In the genomic region with DNA sequence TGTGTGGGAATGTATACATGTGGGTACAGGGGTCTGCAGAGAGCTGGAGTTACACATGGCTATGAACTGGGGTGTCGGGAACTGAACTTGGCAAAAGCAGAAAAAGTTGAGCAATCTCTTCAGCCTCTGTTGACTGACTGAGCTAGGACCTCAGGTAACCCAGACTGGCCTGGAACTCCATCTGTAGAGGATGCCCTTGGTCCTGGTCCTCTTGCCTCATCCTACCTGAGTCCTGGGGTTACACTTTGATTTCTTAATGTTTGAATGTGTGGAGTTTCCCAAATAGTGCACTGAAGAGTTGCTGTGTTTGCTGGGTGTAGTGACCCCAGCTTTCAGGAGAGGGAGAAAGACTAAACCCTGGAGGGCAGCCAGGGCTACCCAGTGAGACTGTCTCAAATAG, we compare ENCODE assay signal across 27 mouse cellular contexts. TPM values are rescaled to one million over a fixed set of nuclear protein-coding genes. Genes with fewer than 3 reads are reported as not detected.
DNase-seq lines count a peak whose midpoint lies in the region; ATAC-seq and TF ChIP-seq lines count a peak whose summit lies in the region.
"Had no signal": no experiment of that assay in that cellular context is flagged by ENCODE, and none has a peak within 500 bp of the region (broad histone marks: within the 10 kb centered on the region; RNA-seq: fewer than 3 reads in every experiment).

No protein-coding gene starts in this region.

- ATAC-seq in liver, embryonic 12.5 days, result no peak
- ATAC-seq in midbrain, embryonic 11.5 days (ENCODE audit: low FRiP score), result no peak
- ATAC-seq in midbrain, embryonic 13.5 days, result no peak
- ATAC-seq in liver, embryonic 16.5 days (ENCODE audit: low read depth), result peak; percentile 88
- ATAC-seq: forebrain, embryonic 15.5 days; hindbrain, postnatal 0 days had no signal

- no peak overlapping the region for H3K9ac ChIP-seq in liver, adult 2 months (ENCODE audit: low read depth, low read length)
- H3K9ac ChIP-seq in liver, embryonic 12.5 days, result no peak overlapping the region
- H3K9ac ChIP-seq in midbrain, embryonic 11.5 days (ENCODE audit: low read length), result no peak overlapping the region
- no peak overlapping the region for H3K9ac ChIP-seq in midbrain, embryonic 13.5 days (replicated peaks)
- no peak overlapping the region for H3K9ac ChIP-seq in liver, embryonic 16.5 days (ENCODE audit: low read depth, low read length)
- H3K9ac ChIP-seq: embryonic facial prominence, embryonic 13.5 days; forebrain, embryonic 12.5 days; forebrain, embryonic 15.5 days; heart, embryonic 13.5 days; hindbrain, embryonic 14.5 days had no signal

- H3K27me3 ChIP-seq in liver, adult 2 months (ENCODE audit: control insufficient read depth, insufficient read depth, low read length), result no peaks in the 10 kb centered on the region
- H3K27me3 ChIP-seq in liver, embryonic 12.5 days (replicated peaks), result peaks cover 55% of the 10 kb centered on the region
- no peaks in the 10 kb centered on the region; the same call in none of the 2 replicates for H3K27me3 ChIP-seq in midbrain, embryonic 11.5 days (ENCODE audit: control insufficient read depth, insufficient read depth, low read length)
- peaks cover 36% of the 10 kb centered on the region for H3K27me3 ChIP-seq in midbrain, embryonic 13.5 days
- peaks cover 20% of the 10 kb centered on the region for H3K27me3 ChIP-seq in liver, embryonic 16.5 days (ENCODE audit: control insufficient read depth, insufficient read depth, low read depth, low read length)
- H3K27me3 ChIP-seq in heart, embryonic 10.5 days (ENCODE audit: insufficient read depth, poor library complexity, severe bottlenecking), result peaks cover 23% of the 10 kb centered on the region

- DNase-seq in liver, adult 2 months (ENCODE audit: extremely low read depth, low read depth, low spot score), result peak; percentile 100
- DNase-seq in midbrain, embryonic 11.5 days (ENCODE audit: low spot score, missing footprints), result peak; percentile 14
- DNase-seq in heart, embryonic 10.5 days (ENCODE audit: low spot score), result no peak
- DNase-seq: adrenal gland, adult 8-10 months; adrenal gland, postnatal 36 days; cerebellum, adult 18-20 months; cerebellum, postnatal 25 days; embryo, embryonic 11 days; gastrocnemius, postnatal 25 days; heart, adult 18-20 months; heart, postnatal 14 days; heart, postnatal 4 days had no signal

- no peak for TF ChIP-seq POLR2A in liver, adult 2 months (IDR thresholded peaks at IDR 0.05; ENCODE audit: extremely low read depth, insufficient read depth, low read length)

- H3K4me2 ChIP-seq in liver, embryonic 12.5 days, result no peak overlapping the region
- no peak overlapping the region for H3K4me2 ChIP-seq in midbrain, embryonic 11.5 days
- no peak overlapping the region for H3K4me2 ChIP-seq in midbrain, embryonic 13.5 days (replicated peaks)
- H3K4me2 ChIP-seq in liver, embryonic 16.5 days (ENCODE audit: low read depth, low read length), result no peak overlapping the region
- H3K4me2 ChIP-seq: embryonic facial prominence, embryonic 13.5 days; forebrain, embryonic 12.5 days; forebrain, embryonic 15.5 days; heart, embryonic 13.5 days; hindbrain, embryonic 14.5 days had no signal

- H3K36me3 ChIP-seq in liver, adult 2 months (ENCODE audit: control insufficient read depth, insufficient read depth, low read length), result no peaks in the 10 kb centered on the region
- H3K36me3 ChIP-seq in liver, embryonic 12.5 days, result no peaks in the 10 kb centered on the region
- no peaks in the 10 kb centered on the region for H3K36me3 ChIP-seq in midbrain, embryonic 11.5 days (ENCODE audit: control insufficient read depth, insufficient read depth, low read length)
- H3K36me3 ChIP-seq in midbrain, embryonic 13.5 days, result no peaks in the 10 kb centered on the region
- no peaks in the 10 kb centered on the region for H3K36me3 ChIP-seq in liver, embryonic 16.5 days (ENCODE audit: control insufficient read depth, insufficient read depth)
- no peaks in the 10 kb centered on the region for H3K36me3 ChIP-seq in heart, embryonic 10.5 days
- H3K36me3 ChIP-seq: embryonic facial prominence, embryonic 10.5 days; embryonic facial prominence, embryonic 13.5 days; forebrain, embryonic 12.5 days; forebrain, embryonic 15.5 days; heart, embryonic 13.5 days had no signal

- no peaks in the 10 kb centered on the region for H3K79me2 ChIP-seq in liver, adult 2 months (ENCODE audit: control insufficient read depth, insufficient read depth, low read length)

- H3K9me3 ChIP-seq in liver, embryonic 12.5 days (replicated peaks), result no peaks in the 10 kb centered on the region
- no peaks in the 10 kb centered on the region for H3K9me3 ChIP-seq in midbrain, embryonic 11.5 days (ENCODE audit: control insufficient read depth, low read length)
- no peaks in the 10 kb centered on the region for H3K9me3 ChIP-seq in midbrain, embryonic 13.5 days
- H3K9me3 ChIP-seq in liver, embryonic 16.5 days (replicated peaks; ENCODE audit: control insufficient read depth, low read length), result no peaks in the 10 kb centered on the region
- H3K9me3 ChIP-seq in heart, embryonic 10.5 days, result no peaks in the 10 kb centered on the region
- H3K9me3 ChIP-seq: embryonic facial prominence, embryonic 10.5 days; embryonic facial prominence, embryonic 13.5 days; forebrain, embryonic 12.5 days; forebrain, embryonic 15.5 days; heart, embryonic 13.5 days had no signal

- no peak overlapping the region for H3K4me3 ChIP-seq in liver, adult 2 months (ENCODE audit: insufficient read depth, low read depth, low read length)
- H3K4me3 ChIP-seq in liver, embryonic 12.5 days, result no peak overlapping the region
- H3K4me3 ChIP-seq in midbrain, embryonic 11.5 days (ENCODE audit: low read depth, low read length), result no peak overlapping the region
- H3K4me3 ChIP-seq in midbrain, embryonic 13.5 days (replicated peaks), result no peak overlapping the region
- H3K4me3 ChIP-seq in liver, embryonic 16.5 days (ENCODE audit: low read depth, low read length), result no peak overlapping the region
- no peak overlapping the region for H3K4me3 ChIP-seq in heart, embryonic 10.5 days
- H3K4me3 ChIP-seq: embryonic facial prominence, embryonic 10.5 days; embryonic facial prominence, embryonic 13.5 days; erythroblast, embryonic 14.5 days; forebrain, embryonic 12.5 days; forebrain, embryonic 15.5 days; heart, embryonic 13.5 days had no signal

- peak overlapping the region; percentile 82 for H3K27ac ChIP-seq in liver, adult 2 months (replicated peaks; ENCODE audit: insufficient read depth, low read depth, low read length)
- no peak overlapping the region for H3K27ac ChIP-seq in liver, embryonic 12.5 days
- H3K27ac ChIP-seq in midbrain, embryonic 11.5 days (ENCODE audit: low read depth, low read length), result no peak overlapping the region
- H3K27ac ChIP-seq in midbrain, embryonic 13.5 days, result no peak overlapping the region
- H3K27ac ChIP-seq in liver, embryonic 16.5 days (ENCODE audit: low read length), result no peak overlapping the region
- H3K27ac ChIP-seq in heart, embryonic 10.5 days, result no peak overlapping the region
- H3K27ac ChIP-seq: embryonic facial prominence, embryonic 10.5 days; embryonic facial prominence, embryonic 13.5 days; forebrain, embryonic 12.5 days; forebrain, embryonic 15.5 days; heart, embryonic 13.5 days; hindbrain, embryonic 14.5 days; hindbrain, postnatal 0 days had no signal

- no peak for TF ChIP-seq CTCF in liver, adult 2 months (IDR thresholded peaks at IDR 0.05; ENCODE audit: low read depth, low read length)

- peaks cover 23% of the 10 kb centered on the region for H3K4me1 ChIP-seq in liver, adult 2 months (ENCODE audit: control insufficient read depth, insufficient read depth, low read length)
- peaks cover 22% of the 10 kb centered on the region for H3K4me1 ChIP-seq in liver, embryonic 12.5 days
- peaks cover 3% of the 10 kb centered on the region; the same call in 1 of the 2 replicates for H3K4me1 ChIP-seq in midbrain, embryonic 11.5 days (ENCODE audit: control insufficient read depth, insufficient read depth, low read length)
- H3K4me1 ChIP-seq in midbrain, embryonic 13.5 days (replicated peaks), result peaks cover 6% of the 10 kb centered on the region
- H3K4me1 ChIP-seq in liver, embryonic 16.5 days (ENCODE audit: control insufficient read depth, low read depth, low read length), result no peaks in the 10 kb centered on the region; the same call in 1 of the 2 replicates
- peaks cover 20% of the 10 kb centered on the region for H3K4me1 ChIP-seq in heart, embryonic 10.5 days

- 35% methylated on average over 1 of the region's 1 CpGs for WGBS in liver, adult 2 months
- WGBS in liver, embryonic 12.5 days (ENCODE audit: insufficient replicate concordance), result 63% methylated on average over 1 of the region's 1 CpGs
- WGBS in midbrain, embryonic 11.5 days, result 94% methylated on average over 1 of the region's 1 CpGs
- 95% methylated on average over 1 of the region's 1 CpGs for WGBS in midbrain, embryonic 13.5 days
- 60% methylated on average over 1 of the region's 1 CpGs for WGBS in liver, embryonic 16.5 days (ENCODE audit: insufficient replicate concordance)
- 82% methylated on average over 1 of the region's 1 CpGs for WGBS in heart, embryonic 10.5 days

RNA-seq across cellular contexts. Expression of a gene that starts 2.6 kb away (rescaled TPM):
- total RNA-seq in liver, adult 2 months (2014; rRNA removed), result not detected in 2 replicates
- polyA plus RNA-seq in liver, adult 2 months (2012; rRNA removed), result 1.7 TPM in 2 replicates
- polyA plus RNA-seq in liver, embryonic 12.5 days (2016; fragmentation: Nextera tagmentation; extraction: Ambion mirVana), result not detected in 2 replicates
- not detected in 2 replicates for polyA plus RNA-seq in midbrain, embryonic 11.5 days (2014; fragmentation: Nextera tagmentation; extraction: Ambion mirVana)
- not detected in 2 replicates for polyA plus RNA-seq in midbrain, embryonic 13.5 days (2015; fragmentation: Nextera tagmentation; extraction: Ambion mirVana)
- not detected in 2 replicates for polyA plus RNA-seq in liver, embryonic 16.5 days (2015; fragmentation: Nextera tagmentation; extraction: Ambion mirVana)
- not detected in 2 replicates for polyA plus RNA-seq in heart, embryonic 10.5 days (2016; fragmentation: Nextera tagmentation; extraction: Ambion mirVana)
- total RNA-seq: gastrocnemius, adult 8-10 months; gastrocnemius, postnatal 25 days; heart, adult 18-20 months; heart, postnatal 14 days; heart, postnatal 4 days; hindbrain, postnatal 0 days had no signal
- polyA plus RNA-seq: cortical plate, adult 2 months; embryonic facial prominence, embryonic 10.5 days; embryonic facial prominence, embryonic 13.5 days; erythroblast, embryonic 14.5 days; forebrain, embryonic 12.5 days; forebrain, embryonic 15.5 days; heart, embryonic 13.5 days; heart, embryonic 16.5 days; hindbrain, embryonic 11.5 days; hindbrain, embryonic 14.5 days; hindbrain, postnatal 0 days had no signal

RNA-seq across cellular contexts. Expression of a gene that starts 8.4 kb away (rescaled TPM):
- 48.0 and 49.1 TPM in 2 replicates for total RNA-seq in liver, adult 2 months (2014; rRNA removed)
- polyA plus RNA-seq in liver, adult 2 months (2012; rRNA removed), result 40.2 and 49.0 TPM in 2 replicates
- polyA plus RNA-seq in liver, embryonic 12.5 days (2016; fragmentation: Nextera tagmentation; extraction: Ambion mirVana), result 50.5 and 51.8 TPM in 2 replicates
- polyA plus RNA-seq in midbrain, embryonic 11.5 days (2014; fragmentation: Nextera tagmentation; extraction: Ambion mirVana), result 110 and 113 TPM in 2 replicates
- polyA plus RNA-seq in midbrain, embryonic 13.5 days (2015; fragmentation: Nextera tagmentation; extraction: Ambion mirVana), result 117 and 120 TPM in 2 replicates
- 30.1 and 30.2 TPM in 2 replicates for polyA plus RNA-seq in liver, embryonic 16.5 days (2015; fragmentation: Nextera tagmentation; extraction: Ambion mirVana)
- polyA plus RNA-seq in heart, embryonic 10.5 days (2016; fragmentation: Nextera tagmentation; extraction: Ambion mirVana), result 80.7 and 84.7 TPM in 2 replicates
